ENCODE assay signal across 8 mouse cellular contexts in the genomic region with DNA sequence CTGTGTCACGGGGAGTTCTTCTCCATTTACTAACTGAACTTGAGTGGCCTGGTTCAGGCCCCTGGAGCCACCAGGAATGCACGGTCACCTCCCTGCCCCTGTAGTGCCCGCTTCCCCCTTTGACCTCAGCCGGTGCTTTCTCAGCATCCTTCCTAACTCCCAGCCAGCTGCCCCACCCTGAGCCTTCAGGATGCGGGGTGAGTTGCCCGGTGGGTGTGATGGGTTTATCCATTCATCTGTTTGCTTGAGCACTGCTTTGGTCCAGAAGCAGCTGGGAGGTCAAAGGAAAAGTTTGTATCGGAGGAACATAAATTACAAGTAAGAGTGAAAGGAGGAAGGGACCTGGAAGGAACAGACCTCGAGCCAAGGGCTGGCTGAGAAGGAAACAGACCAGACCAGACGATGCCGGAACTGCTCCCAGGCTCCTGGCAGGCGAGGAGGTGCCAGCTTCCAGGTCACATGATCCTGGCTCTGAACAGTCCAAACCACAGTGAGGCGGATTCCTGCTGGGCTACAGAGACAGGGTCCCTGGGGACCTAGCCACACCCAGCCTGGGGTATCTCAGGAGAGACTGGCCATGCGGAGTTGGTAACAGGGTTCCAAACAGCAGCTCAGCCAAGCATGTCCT. TPM values are rescaled to one million over a fixed set of nuclear protein-coding genes. Genes with fewer than 3 reads are reported as not detected.
DNase-seq lines count a peak whose midpoint lies in the region; ATAC-seq and TF ChIP-seq lines count a peak whose summit lies in the region.

No protein-coding gene starts in this region.

- 0 out of 2 replicates have a peak overlapping the region, but pooled peaks have one; percentile 40 for H3K27ac ChIP-seq in forebrain, embryonic 10.5 days
- H3K27ac ChIP-seq in forebrain, embryonic 12.5 days, result no peak overlapping the region
- H3K27ac ChIP-seq in gastrocnemius, adult 2 months, result peak overlapping the region; percentile 67
- peak overlapping the region; percentile 73 for H3K27ac ChIP-seq in limb, embryonic 12.5 days
- no peak overlapping the region for H3K27ac ChIP-seq in stomach, embryonic 14.5 days (ENCODE audit: low read length)
- no peak overlapping the region for H3K27ac ChIP-seq in intestine, embryonic 15.5 days

- intact Hi-C loops in gastrocnemius, adult 2 months (cut with DNase I), result no loop called here

- DNase-seq in forebrain, embryonic 10.5 days (ENCODE audit: extremely low spot score, low spot score), result no peak
- DNase-seq in gastrocnemius, adult 2 months, result peak; percentile 82
- DNase-seq in kidney, adult 8-10 months, result peak; percentile 75 to 83

- WGBS in forebrain, embryonic 10.5 days, result 72% methylated on average over 13 of the region's 13 CpGs
- WGBS in forebrain, embryonic 12.5 days, result 71% methylated on average over 13 of the region's 13 CpGs
- 24% methylated on average over 13 of the region's 13 CpGs for WGBS in limb, embryonic 12.5 days
- 34% methylated on average over 13 of the region's 13 CpGs for WGBS in stomach, embryonic 14.5 days
- WGBS in intestine, embryonic 15.5 days, result 33% methylated on average over 13 of the region's 13 CpGs

- no peaks in the 10 kb centered on the region for H3K36me3 ChIP-seq in forebrain, embryonic 10.5 days (replicated peaks)
- no peaks in the 10 kb centered on the region for H3K36me3 ChIP-seq in forebrain, embryonic 12.5 days (replicated peaks)
- no peaks in the 10 kb centered on the region for H3K36me3 ChIP-seq in limb, embryonic 12.5 days
- no peaks in the 10 kb centered on the region for H3K36me3 ChIP-seq in stomach, embryonic 14.5 days (ENCODE audit: control insufficient read depth, insufficient read depth, low read length)
- H3K36me3 ChIP-seq in intestine, embryonic 15.5 days, result no peaks in the 10 kb centered on the region

- peaks cover 33% of the 10 kb centered on the region for H3K4me1 ChIP-seq in forebrain, embryonic 10.5 days
- 0 out of 2 replicates have a peak, but pooled peaks cover 7% of the 10 kb centered on the region for H3K4me1 ChIP-seq in forebrain, embryonic 12.5 days
- H3K4me1 ChIP-seq in limb, embryonic 12.5 days (replicated peaks), result peaks cover 51% of the 10 kb centered on the region
- peaks cover 10% of the 10 kb centered on the region; the same call in 1 of the 2 replicates for H3K4me1 ChIP-seq in stomach, embryonic 14.5 days (ENCODE audit: control insufficient read depth, insufficient read depth, low read length)
- H3K4me1 ChIP-seq in intestine, embryonic 15.5 days (replicated peaks), result peaks cover 19% of the 10 kb centered on the region

- H3K4me3 ChIP-seq in forebrain, embryonic 10.5 days, result no peak overlapping the region
- H3K4me3 ChIP-seq in forebrain, embryonic 12.5 days (replicated peaks), result no peak overlapping the region
- peak overlapping the region; percentile 38 for H3K4me3 ChIP-seq in gastrocnemius, adult 2 months
- no peak overlapping the region for H3K4me3 ChIP-seq in limb, embryonic 12.5 days (replicated peaks)
- no peak overlapping the region for H3K4me3 ChIP-seq in stomach, embryonic 14.5 days (ENCODE audit: low read depth, low read length)
- no peak overlapping the region for H3K4me3 ChIP-seq in intestine, embryonic 15.5 days (replicated peaks)

- no peak for ATAC-seq in forebrain, embryonic 12.5 days (ENCODE audit: low FRiP score)
- ATAC-seq in cerebellum, adult (ENCODE audit: insufficient number of reproducible peaks, low FRiP score, low TSS enrichment), result peak; percentile 15; the same call in 1 of the 2 replicates
- 0 out of 2 replicates have a peak, but pooled peaks have one; percentile 24 for ATAC-seq in limb, embryonic 12.5 days (ENCODE audit: insufficient number of reproducible peaks, insufficient read depth, low FRiP score, low TSS enrichment, low read depth)
- ATAC-seq in stomach, embryonic 14.5 days (ENCODE audit: insufficient number of reproducible peaks, insufficient read depth, low FRiP score, low read depth), result peak; percentile 35; the same call in 1 of the 2 replicates
- no peak for ATAC-seq in intestine, embryonic 15.5 days

- no peaks in the 10 kb centered on the region for H3K27me3 ChIP-seq in forebrain, embryonic 10.5 days (ENCODE audit: poor library complexity, severe bottlenecking)
- H3K27me3 ChIP-seq in forebrain, embryonic 12.5 days, result no peaks in the 10 kb centered on the region
- H3K27me3 ChIP-seq in limb, embryonic 12.5 days, result 0 out of 2 replicates have a peak, but pooled peaks cover 2% of the 10 kb centered on the region
- no peaks in the 10 kb centered on the region for H3K27me3 ChIP-seq in stomach, embryonic 14.5 days (ENCODE audit: control insufficient read depth, insufficient read depth, low read length)
- no peaks in the 10 kb centered on the region for H3K27me3 ChIP-seq in intestine, embryonic 15.5 days (replicated peaks)

- H3K4me2 ChIP-seq in forebrain, embryonic 12.5 days, result no peak overlapping the region
- H3K4me2 ChIP-seq in limb, embryonic 12.5 days, result peak overlapping the region; percentile 26
- H3K4me2 ChIP-seq in stomach, embryonic 14.5 days (replicated peaks; ENCODE audit: low read depth, low read length), result no peak overlapping the region
- H3K4me2 ChIP-seq in intestine, embryonic 15.5 days (replicated peaks), result no peak overlapping the region

- no peak overlapping the region for H3K9ac ChIP-seq in forebrain, embryonic 12.5 days
- no peak overlapping the region for H3K9ac ChIP-seq in limb, embryonic 12.5 days (replicated peaks)
- H3K9ac ChIP-seq in stomach, embryonic 14.5 days (replicated peaks; ENCODE audit: low read depth, low read length), result no peak overlapping the region
- no peak overlapping the region for H3K9ac ChIP-seq in intestine, embryonic 15.5 days

- TF ChIP-seq CTCF in gastrocnemius, adult 2 months (IDR thresholded peaks at IDR 0.05), result no peak

- no peaks in the 10 kb centered on the region for H3K9me3 ChIP-seq in forebrain, embryonic 10.5 days
- H3K9me3 ChIP-seq in forebrain, embryonic 12.5 days, result no peaks in the 10 kb centered on the region
- no peaks in the 10 kb centered on the region for H3K9me3 ChIP-seq in limb, embryonic 12.5 days
- no peaks in the 10 kb centered on the region for H3K9me3 ChIP-seq in stomach, embryonic 14.5 days (ENCODE audit: control insufficient read depth, low read depth, low read length)
- no peaks in the 10 kb centered on the region for H3K9me3 ChIP-seq in intestine, embryonic 15.5 days

RNA-seq across cellular contexts. Expression of gene Cmklr1, which starts 16.1 kb away (rescaled TPM):
- 0.32 and 0.98 TPM in 2 replicates for polyA plus RNA-seq in forebrain, embryonic 10.5 days (2016; fragmentation: Nextera tagmentation; extraction: Ambion mirVana)
- polyA plus RNA-seq in forebrain, embryonic 12.5 days (2016; fragmentation: Nextera tagmentation; extraction: Ambion mirVana), result 1.6 and 2.1 TPM in 2 replicates
- 10 to 100 TPM; 10.8 to 17.1 TPM for total RNA-seq in gastrocnemius, adult 2 months (2021)
- 3.2 and 4.4 TPM in 2 replicates for polyA plus RNA-seq in limb, embryonic 12.5 days (2016; fragmentation: Nextera tagmentation; extraction: Ambion mirVana)
- polyA plus RNA-seq in stomach, embryonic 14.5 days (2014; fragmentation: Nextera tagmentation; extraction: Ambion mirVana), result 3.6 and 3.7 TPM in 2 replicates
- polyA plus RNA-seq in intestine, embryonic 15.5 days (2015; fragmentation: Nextera tagmentation; extraction: Ambion mirVana), result 2.4 and 3.7 TPM in 2 replicates

Comparison
In these comparisons a context has a peak if more than half of its experiments do, and no peak if none do; other contexts are left out.
1. H3K27ac ChIP-seq: peak in forebrain, embryonic 10.5 days (single experiment), gastrocnemius, adult 2 months (single experiment) and limb, embryonic 12.5 days (single experiment); none in forebrain, embryonic 12.5 days (single experiment), stomach, embryonic 14.5 days (single experiment) and intestine, embryonic 15.5 days (single experiment).
2. ATAC-seq: peak in cerebellum, adult (single experiment), limb, embryonic 12.5 days (single experiment) and stomach, embryonic 14.5 days (single experiment); none in forebrain, embryonic 12.5 days (single experiment) and intestine, embryonic 15.5 days (single experiment).